Mouse (Mus musculus) ES-Bruce4 (cell line): Measurements from ENCODE around the gene Pdzd2.

Experiments
- CTCF ChIP-seq: IDR thresholded peaks from one replicate; pipeline ENCODE4 v1.8.1; 2011; ENCODE audit warnings: low read depth, low read length
- POLR2A ChIP-seq: IDR thresholded peaks from one replicate; pipeline ENCODE4 v1.8.1; 2011; ENCODE audit warnings: low read length; ENCODE audit not compliant: insufficient read depth

DNA sequence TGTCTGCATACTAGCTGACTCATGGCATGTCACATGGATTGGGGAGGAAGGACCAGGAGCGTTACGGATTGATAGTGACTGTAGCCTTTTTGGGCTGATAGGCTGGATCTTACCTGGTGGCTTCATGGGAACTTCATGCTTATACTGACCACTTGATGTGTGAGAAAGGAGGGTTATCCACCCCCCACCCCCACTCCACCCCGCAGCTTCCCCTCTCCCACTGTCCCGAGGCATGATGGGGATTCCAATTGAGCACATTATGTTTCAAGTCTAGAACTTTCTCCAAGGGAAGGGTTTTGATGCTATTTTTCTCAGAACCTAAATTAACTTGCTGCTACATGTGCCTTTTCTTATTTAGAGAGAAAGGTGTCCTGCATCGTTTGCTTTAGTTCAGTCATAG is 381.3 kb downstream of the Pdzd2 start:
- TF ChIP-seq CTCF (no peak), POLR2A (no peak)
